10 mouse cellular contexts compared by ENCODE assay signal in genomic region chr15:85401926-85402325, GRCm38 (mm10).
DNase-seq lines count a peak whose midpoint lies in the region; ATAC-seq and TF ChIP-seq lines count a peak whose summit lies in the region.
"Had no signal": no experiment of that assay in that cellular context is flagged by ENCODE, and none has a peak within 500 bp of the region (broad histone marks: within the 10 kb centered on the region; RNA-seq: fewer than 3 reads in every experiment).

No protein-coding gene starts in this region.

- no peak overlapping the region for H3K4me3 ChIP-seq in embryonic facial prominence, embryonic 12.5 days
- H3K4me3 ChIP-seq in embryonic facial prominence, embryonic 10.5 days, result no peak overlapping the region
- H3K4me3 ChIP-seq in midbrain, embryonic 11.5 days (ENCODE audit: low read depth, low read length), result no peak overlapping the region
- no peak overlapping the region for H3K4me3 ChIP-seq in midbrain, embryonic 10.5 days
- no peak overlapping the region for H3K4me3 ChIP-seq in hindbrain, embryonic 12.5 days
- no peak overlapping the region for H3K4me3 ChIP-seq in thymus, adult 2 months (ENCODE audit: control insufficient read depth, insufficient read depth, low read length)
- no peak overlapping the region for H3K4me3 ChIP-seq in kidney, embryonic 16.5 days (ENCODE audit: low read length)
- H3K4me3 ChIP-seq: heart, embryonic 13.5 days had no signal

- 73% methylated on average over 7 of the region's 7 CpGs for WGBS in embryonic facial prominence, embryonic 12.5 days
- 86% methylated on average over 7 of the region's 7 CpGs for WGBS in embryonic facial prominence, embryonic 10.5 days
- 82% methylated on average over 7 of the region's 7 CpGs for WGBS in midbrain, embryonic 11.5 days
- 82% methylated on average over 7 of the region's 7 CpGs for WGBS in midbrain, embryonic 10.5 days
- WGBS in hindbrain, embryonic 12.5 days, result 64% methylated on average over 7 of the region's 7 CpGs
- WGBS in thymus, adult 2 months, result 69% methylated on average over 7 of the region's 7 CpGs
- 74% methylated on average over 7 of the region's 7 CpGs for WGBS in kidney, embryonic 16.5 days

- H3K27ac ChIP-seq in embryonic facial prominence, embryonic 12.5 days, result 0 out of 2 replicates have a peak overlapping the region, but pooled peaks have one; percentile 60
- no peak overlapping the region for H3K27ac ChIP-seq in embryonic facial prominence, embryonic 10.5 days (replicated peaks)
- H3K27ac ChIP-seq in midbrain, embryonic 11.5 days (ENCODE audit: low read depth, low read length), result no peak overlapping the region
- no peak overlapping the region for H3K27ac ChIP-seq in midbrain, embryonic 10.5 days (replicated peaks)
- H3K27ac ChIP-seq in hindbrain, embryonic 12.5 days, result peak overlapping the region; percentile 30; the same call in 1 of the 2 replicates
- H3K27ac ChIP-seq in thymus, adult 2 months (ENCODE audit: control insufficient read depth, insufficient read depth, low read length), result peak overlapping the region; percentile 34; the same call in 1 of the 2 replicates
- no peak overlapping the region for H3K27ac ChIP-seq in kidney, embryonic 16.5 days (ENCODE audit: low read length)
- H3K27ac ChIP-seq: heart, embryonic 13.5 days; kidney, postnatal 0 days had no signal

- no peak for DNase-seq in embryonic facial prominence, embryonic 10.5 days (ENCODE audit: low spot score)
- DNase-seq in midbrain, embryonic 11.5 days (ENCODE audit: low spot score, missing footprints), result peak; percentile 59
- no peak for DNase-seq in midbrain, embryonic 10.5 days (ENCODE audit: low spot score)
- peak; percentile 29 for DNase-seq in thymus, adult 2 months
- no peak for DNase-seq in spleen, adult 18-20 months

- no peak for ATAC-seq in embryonic facial prominence, embryonic 12.5 days (ENCODE audit: insufficient number of reproducible peaks, insufficient read depth, low FRiP score, low TSS enrichment)
- no peak for ATAC-seq in midbrain, embryonic 11.5 days (ENCODE audit: low FRiP score)
- no peak for ATAC-seq in hindbrain, embryonic 12.5 days (ENCODE audit: low FRiP score)
- ATAC-seq in kidney, embryonic 16.5 days (ENCODE audit: low FRiP score, low TSS enrichment), result no peak

- no peaks in the 10 kb centered on the region for H3K27me3 ChIP-seq in embryonic facial prominence, embryonic 12.5 days
- no peaks in the 10 kb centered on the region for H3K27me3 ChIP-seq in embryonic facial prominence, embryonic 10.5 days (replicated peaks; ENCODE audit: low read depth, poor library complexity, severe bottlenecking)
- no peaks in the 10 kb centered on the region for H3K27me3 ChIP-seq in midbrain, embryonic 11.5 days (ENCODE audit: control insufficient read depth, insufficient read depth, low read length)
- no peaks in the 10 kb centered on the region for H3K27me3 ChIP-seq in midbrain, embryonic 10.5 days (ENCODE audit: low read depth, poor library complexity, severe bottlenecking)
- H3K27me3 ChIP-seq in hindbrain, embryonic 12.5 days, result no peaks in the 10 kb centered on the region
- no peaks in the 10 kb centered on the region for H3K27me3 ChIP-seq in thymus, adult 2 months (ENCODE audit: control insufficient read depth, insufficient read depth, low read length)
- no peaks in the 10 kb centered on the region for H3K27me3 ChIP-seq in kidney, embryonic 16.5 days (ENCODE audit: insufficient read depth, low read length)
- H3K27me3 ChIP-seq: heart, embryonic 13.5 days had no signal

- TF ChIP-seq CTCF in thymus, adult 2 months (IDR thresholded peaks at IDR 0.05; ENCODE audit: borderline replicate concordance, control insufficient read depth, extremely low read depth, insufficient read depth, low read length, poor library complexity), result no peak

- no peak for TF ChIP-seq POLR2A in thymus, adult 2 months (IDR thresholded peaks at IDR 0.05; ENCODE audit: control insufficient read depth, extremely low read depth, insufficient read depth, low read length, poor library complexity)

- peaks cover 8% of the 10 kb centered on the region; the same call in 1 of the 2 replicates for H3K36me3 ChIP-seq in embryonic facial prominence, embryonic 12.5 days
- H3K36me3 ChIP-seq in embryonic facial prominence, embryonic 10.5 days (replicated peaks), result peaks cover 38% of the 10 kb centered on the region
- H3K36me3 ChIP-seq in midbrain, embryonic 11.5 days (ENCODE audit: control insufficient read depth, insufficient read depth, low read length), result no peaks in the 10 kb centered on the region
- H3K36me3 ChIP-seq in midbrain, embryonic 10.5 days, result peaks cover 33% of the 10 kb centered on the region
- H3K36me3 ChIP-seq in hindbrain, embryonic 12.5 days, result peaks cover 13% of the 10 kb centered on the region
- peaks cover 3% of the 10 kb centered on the region for H3K36me3 ChIP-seq in thymus, adult 2 months (ENCODE audit: control insufficient read depth, insufficient read depth, low read length)
- 0 out of 2 replicates have a peak, but pooled peaks cover 3% of the 10 kb centered on the region for H3K36me3 ChIP-seq in kidney, embryonic 16.5 days (ENCODE audit: insufficient read depth, low read length)

- H3K9me3 ChIP-seq in embryonic facial prominence, embryonic 12.5 days, result no peaks in the 10 kb centered on the region
- H3K9me3 ChIP-seq in embryonic facial prominence, embryonic 10.5 days, result no peaks in the 10 kb centered on the region
- no peaks in the 10 kb centered on the region for H3K9me3 ChIP-seq in midbrain, embryonic 11.5 days (ENCODE audit: control insufficient read depth, low read length)
- no peaks in the 10 kb centered on the region for H3K9me3 ChIP-seq in midbrain, embryonic 10.5 days (replicated peaks)
- H3K9me3 ChIP-seq in hindbrain, embryonic 12.5 days (replicated peaks), result no peaks in the 10 kb centered on the region
- H3K9me3 ChIP-seq in kidney, embryonic 16.5 days (ENCODE audit: low read length), result no peaks in the 10 kb centered on the region
- H3K9me3 ChIP-seq: heart, embryonic 13.5 days had no signal

- 0 out of 2 replicates have a peak, but pooled peaks cover 4% of the 10 kb centered on the region for H3K4me1 ChIP-seq in embryonic facial prominence, embryonic 12.5 days
- no peaks in the 10 kb centered on the region; the same call in 1 of the 2 replicates for H3K4me1 ChIP-seq in embryonic facial prominence, embryonic 10.5 days
- peaks cover 7% of the 10 kb centered on the region for H3K4me1 ChIP-seq in midbrain, embryonic 11.5 days (ENCODE audit: control insufficient read depth, insufficient read depth, low read length)
- peaks cover 15% of the 10 kb centered on the region for H3K4me1 ChIP-seq in midbrain, embryonic 10.5 days
- H3K4me1 ChIP-seq in hindbrain, embryonic 12.5 days, result peaks cover 14% of the 10 kb centered on the region; the same call in 1 of the 2 replicates
- H3K4me1 ChIP-seq in thymus, adult 2 months (replicated peaks; ENCODE audit: control insufficient read depth, insufficient read depth, low read length), result peaks cover 24% of the 10 kb centered on the region
- no peaks in the 10 kb centered on the region for H3K4me1 ChIP-seq in kidney, embryonic 16.5 days (ENCODE audit: insufficient read depth, low read length)

- no peak overlapping the region for H3K9ac ChIP-seq in embryonic facial prominence, embryonic 12.5 days
- H3K9ac ChIP-seq in midbrain, embryonic 11.5 days (ENCODE audit: low read length), result no peak overlapping the region
- H3K9ac ChIP-seq in hindbrain, embryonic 12.5 days, result no peak overlapping the region
- no peak overlapping the region for H3K9ac ChIP-seq in kidney, embryonic 16.5 days (replicated peaks; ENCODE audit: low read length)
- H3K9ac ChIP-seq: heart, embryonic 13.5 days had no signal

- H3K4me2 ChIP-seq in embryonic facial prominence, embryonic 12.5 days (replicated peaks), result no peak overlapping the region
- no peak overlapping the region for H3K4me2 ChIP-seq in midbrain, embryonic 11.5 days
- H3K4me2 ChIP-seq in hindbrain, embryonic 12.5 days (replicated peaks), result no peak overlapping the region
- H3K4me2 ChIP-seq in kidney, embryonic 16.5 days (replicated peaks; ENCODE audit: low read depth, low read length), result no peak overlapping the region
- H3K4me2 ChIP-seq: heart, embryonic 13.5 days had no signal

Comparison
In these comparisons a context has a peak if more than half of its experiments do, and no peak if none do; other contexts are left out.
1. H3K27ac ChIP-seq: peak in embryonic facial prominence, embryonic 12.5 days (single experiment), hindbrain, embryonic 12.5 days (single experiment) and thymus, adult 2 months (single experiment); none in embryonic facial prominence, embryonic 10.5 days (single experiment), midbrain, embryonic 11.5 days (single experiment), midbrain, embryonic 10.5 days (single experiment) and kidney, embryonic 16.5 days (single experiment).
2. DNase-seq: peak in midbrain, embryonic 11.5 days (single experiment) and thymus, adult 2 months (single experiment); none in embryonic facial prominence, embryonic 10.5 days (single experiment), midbrain, embryonic 10.5 days (single experiment) and spleen, adult 18-20 months (0 of 2).